Mouse (Mus musculus) skeletal muscle tissue, adult 2 months (tissue): ENCODE measurements at regions not wholly inside any gene's neighbourhood (a gene's known extent, or its start where the extent isn't known, plus 50 kb on each side); places are given as distances from the start of the nearest gene placed in this dataset.

Experiments used
- DNase-seq: peaks from one replicate; pipeline ENCODE4 v3.0.0-alpha.2; 2012; ENCODE audit warnings: low read depth, low spot score

DNA sequence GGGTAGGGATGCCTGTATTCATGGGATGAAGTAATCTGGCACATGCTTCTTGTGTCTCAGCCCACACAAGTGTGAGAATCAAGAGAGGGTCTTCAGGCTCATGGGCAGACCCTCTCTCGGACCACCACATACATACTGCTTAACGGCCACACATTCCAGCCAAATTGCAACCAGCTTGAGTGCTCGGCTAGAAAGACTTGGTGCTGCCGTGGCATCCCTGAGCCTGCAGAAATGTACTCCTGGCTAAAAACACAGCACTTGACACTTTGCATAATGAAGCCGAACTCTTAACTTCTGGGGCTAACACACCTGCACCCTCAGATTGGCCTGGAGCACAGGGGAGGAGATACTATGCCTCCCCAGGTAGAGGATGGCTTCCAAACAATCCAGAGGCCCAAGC lies 461.6 kb upstream of the 3110018I06Rik start:
- DNase-seq, result no peak

GRCm38 (mm10) chr12:107027842-107028549 lies 460.4 kb upstream of the 3110018I06Rik start:
- DNase-seq, result no peak

GRCm38 (mm10) chr12:107028985-107029384 lies 459.4 kb upstream of the 3110018I06Rik start:
- DNase-seq, result no peak

DNA sequence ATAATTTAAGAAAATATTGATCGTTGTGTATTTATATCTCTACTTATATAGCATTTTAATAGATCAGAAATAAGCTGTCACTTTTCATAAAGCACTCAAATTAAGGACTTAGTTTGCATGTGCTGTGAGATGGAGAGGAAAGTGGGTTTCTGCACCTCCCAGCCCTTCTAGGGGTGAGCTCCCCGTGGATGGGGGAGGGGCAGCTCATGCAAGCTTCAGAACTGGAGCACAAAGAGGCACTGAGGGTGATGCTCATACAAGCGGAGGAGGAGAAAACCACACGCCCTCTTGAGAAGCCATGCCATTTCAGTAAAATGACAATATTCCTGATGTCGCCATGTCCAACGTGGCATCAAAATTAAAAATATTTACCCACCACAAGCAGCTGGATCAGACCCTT lies 452.1 kb upstream of the 3110018I06Rik start:
- no peak for DNase-seq

DNA sequence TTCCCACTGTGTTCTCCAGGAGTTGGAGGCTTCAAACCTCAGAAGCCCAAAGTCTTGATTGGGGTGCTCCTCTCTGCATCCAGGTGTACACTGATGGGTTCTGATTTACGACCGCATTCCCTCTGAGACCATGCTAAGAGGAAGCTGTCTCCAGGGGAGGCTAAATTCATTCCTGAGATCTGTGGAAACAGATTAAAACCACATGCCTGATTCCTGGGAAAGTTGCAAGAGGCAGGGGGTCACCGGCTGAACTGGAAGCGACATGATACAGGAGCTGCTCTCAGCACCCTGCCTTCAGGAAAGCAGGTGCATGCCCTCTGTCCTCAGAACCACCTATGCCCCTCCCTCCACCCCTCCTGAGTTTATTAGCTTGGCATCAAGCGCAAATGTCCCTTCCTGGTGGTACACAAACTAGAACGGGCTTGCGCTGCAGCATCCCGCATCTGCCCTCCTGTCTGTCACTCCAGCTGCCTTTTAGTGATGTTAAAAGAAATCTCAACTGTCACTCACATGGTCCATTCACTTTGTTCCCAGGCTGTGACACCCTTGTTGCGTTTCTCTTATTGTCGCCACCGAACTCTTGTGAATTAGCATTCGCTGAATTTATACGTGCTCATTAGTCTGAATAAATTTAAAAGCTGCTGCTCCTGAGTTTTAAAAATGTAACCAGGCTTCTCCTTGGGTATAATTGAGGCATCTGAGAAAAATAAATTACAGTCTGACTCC lies 446.3 kb upstream of the 3110018I06Rik start:
- DNase-seq, result no peak

DNA sequence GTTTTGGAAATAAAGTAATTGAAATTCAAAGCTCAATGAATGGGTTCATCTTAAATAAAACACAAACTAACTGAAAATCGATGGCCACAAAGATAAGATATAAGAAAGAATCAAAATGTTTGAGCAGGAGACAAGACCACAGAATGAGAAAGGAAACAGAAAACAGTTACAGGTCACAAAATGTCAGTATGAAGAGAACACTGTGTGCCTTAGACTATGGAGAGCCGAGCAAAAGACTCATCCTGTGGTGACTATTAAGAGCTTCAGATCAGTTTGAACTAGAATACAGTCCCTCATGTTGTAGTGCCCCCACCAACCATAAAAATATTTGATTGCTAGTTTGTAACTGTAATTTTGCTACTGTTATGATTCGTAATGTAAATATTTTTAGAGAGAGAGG lies 441.9 kb upstream of the 3110018I06Rik start:
- DNase-seq, result no peak

DNA sequence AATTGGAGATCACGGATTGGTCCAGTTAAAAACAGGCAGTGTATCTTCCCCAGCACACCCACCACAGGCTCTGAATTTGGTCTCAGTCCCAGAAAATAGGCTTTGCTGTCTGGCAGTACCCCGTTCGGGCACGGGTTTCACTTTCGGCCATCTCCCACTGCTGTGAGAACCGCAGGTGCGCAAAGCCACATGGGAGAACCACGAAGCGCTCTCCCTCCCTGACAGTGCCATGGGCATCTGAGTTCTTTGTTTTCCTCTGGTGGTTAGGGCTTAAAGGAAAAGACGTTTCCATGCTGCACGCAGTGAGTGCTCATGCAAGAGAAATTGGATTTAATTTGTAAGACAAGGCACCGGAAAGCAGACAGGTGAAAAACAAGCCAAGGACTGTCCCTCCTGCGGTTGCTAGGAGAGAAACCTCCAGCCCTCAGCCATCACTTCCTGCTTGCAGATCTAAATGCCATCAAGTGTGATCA lies 441.3 kb upstream of the 3110018I06Rik start:
- DNase-seq, result no peak

DNA sequence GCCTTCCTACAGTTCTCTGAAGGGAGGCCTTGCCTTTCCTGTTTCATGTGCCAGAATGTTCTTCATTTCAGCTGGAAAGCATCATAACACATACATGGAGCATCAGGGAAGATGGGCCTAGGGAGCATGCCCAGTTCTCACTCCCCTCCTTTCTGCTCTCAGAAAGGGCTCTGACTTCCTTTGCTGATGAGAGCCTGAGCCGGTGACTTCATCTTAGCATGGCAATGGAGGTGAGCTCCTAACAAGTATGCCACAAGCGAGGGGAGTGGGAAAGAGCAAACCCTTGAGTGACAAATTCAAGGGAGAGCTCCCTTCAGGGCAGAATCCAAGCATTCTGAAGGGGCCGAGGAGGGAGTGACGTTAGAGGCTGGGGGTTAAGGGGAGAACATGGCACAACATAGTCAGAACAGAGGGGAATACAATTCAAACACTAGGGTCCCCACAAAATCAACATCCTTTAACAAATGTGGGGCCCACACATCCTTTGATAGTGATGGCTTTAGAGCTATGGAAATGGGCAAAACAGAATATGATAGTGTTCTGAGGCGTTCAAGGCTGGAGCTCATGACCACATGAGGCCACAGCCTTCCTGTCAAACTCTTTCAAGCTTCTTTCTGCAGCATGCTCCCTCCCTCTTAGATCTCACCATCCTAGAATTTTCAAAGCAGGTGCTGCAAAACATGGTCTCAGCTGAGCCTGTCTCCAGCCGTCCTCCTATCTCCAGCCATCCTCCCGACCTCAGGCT lies 437.4 kb upstream of the 3110018I06Rik start:
- no peak for DNase-seq

GRCm38 (mm10) chr12:107052136-107052535 lies 436.3 kb upstream of the 3110018I06Rik start:
- DNase-seq, result no peak

- no peak for DNase-seq
Observed at GRCm38 (mm10) chr12:107056553-107056952, 431.9 kb upstream of the 3110018I06Rik start.

- no peak for DNase-seq
Observed at GRCm38 (mm10) chr12:107060514-107060913, 427.9 kb upstream of the 3110018I06Rik start.

DNA sequence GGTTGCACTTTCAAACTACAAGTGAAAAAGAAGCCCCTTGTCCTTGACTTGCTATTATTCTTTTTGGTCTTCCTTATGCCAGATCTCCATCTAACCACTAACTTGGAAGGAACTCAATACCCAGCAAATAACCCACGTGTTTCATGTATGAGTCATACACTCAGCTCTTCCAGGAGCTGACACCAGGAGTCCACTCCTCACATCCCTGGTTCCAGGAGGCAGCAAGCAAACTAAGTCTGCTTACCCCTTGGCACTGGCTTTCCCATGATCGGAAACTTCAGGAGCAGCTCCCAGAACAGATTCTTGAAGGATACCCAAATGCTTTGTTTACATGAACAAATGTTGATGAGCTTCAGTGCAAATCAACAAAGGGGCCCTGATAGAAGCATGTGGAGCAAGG lies 421.1 kb upstream of the 3110018I06Rik start:
- no peak for DNase-seq

DNA sequence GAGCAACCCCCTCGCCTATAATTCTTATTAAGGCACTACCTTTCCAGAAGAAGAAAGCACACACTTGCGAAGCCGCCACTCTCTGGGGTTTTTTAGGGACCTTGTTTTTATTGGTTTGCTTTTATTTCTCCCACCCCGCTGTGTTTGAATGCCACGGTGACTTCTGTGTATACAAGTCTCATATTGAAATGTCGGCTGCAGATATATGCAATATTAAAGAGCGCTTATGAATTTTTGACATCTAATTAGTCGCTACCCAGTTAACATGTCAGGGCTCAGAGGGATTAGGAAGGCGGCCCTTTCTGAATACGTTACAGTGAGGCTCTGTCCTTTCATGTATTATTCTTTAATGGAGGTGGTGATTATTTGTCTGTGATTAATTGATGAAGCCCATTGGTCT lies 405.9 kb upstream of the 3110018I06Rik start:
- DNase-seq, result no peak

- no peak for DNase-seq
Observed at GRCm38 (mm10) chr12:107085058-107085905, 403.1 kb upstream of the 3110018I06Rik start.

DNA sequence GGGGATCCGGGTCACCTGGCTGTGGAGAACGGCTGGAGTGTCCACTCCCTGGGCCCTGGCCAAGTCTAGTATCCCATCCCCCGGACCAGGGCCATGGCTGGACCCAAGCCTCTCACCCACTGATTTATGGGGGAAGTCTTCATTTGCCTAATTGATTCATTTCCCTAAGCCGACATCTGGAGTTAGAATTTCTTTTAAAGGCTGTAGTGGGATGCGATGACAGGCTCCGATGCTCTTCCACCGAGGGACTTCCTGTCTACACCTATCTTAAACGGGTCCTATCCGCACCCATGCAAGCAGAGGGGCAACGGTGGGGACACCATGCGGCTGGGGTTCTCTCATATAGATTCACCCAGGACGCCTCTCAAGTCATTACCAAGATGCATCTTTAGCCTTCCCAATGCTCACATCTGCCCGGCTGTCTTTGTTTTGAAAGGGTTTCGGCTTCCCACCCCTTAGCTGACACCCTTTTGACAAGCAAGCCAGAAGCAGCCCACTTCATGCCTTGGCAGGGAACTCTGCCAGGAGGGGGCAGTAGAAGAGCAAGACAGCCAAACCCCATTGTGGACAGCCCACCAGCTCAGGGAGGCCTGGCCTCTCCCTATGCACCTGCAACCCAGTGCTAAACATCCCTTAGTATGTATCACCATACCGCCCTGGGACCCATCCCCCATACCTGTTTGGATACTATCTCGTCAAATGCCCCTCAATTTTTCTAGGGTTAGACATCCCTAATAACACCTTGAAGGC lies 402.4 kb upstream of the 3110018I06Rik start:
- no peak for DNase-seq

DNA sequence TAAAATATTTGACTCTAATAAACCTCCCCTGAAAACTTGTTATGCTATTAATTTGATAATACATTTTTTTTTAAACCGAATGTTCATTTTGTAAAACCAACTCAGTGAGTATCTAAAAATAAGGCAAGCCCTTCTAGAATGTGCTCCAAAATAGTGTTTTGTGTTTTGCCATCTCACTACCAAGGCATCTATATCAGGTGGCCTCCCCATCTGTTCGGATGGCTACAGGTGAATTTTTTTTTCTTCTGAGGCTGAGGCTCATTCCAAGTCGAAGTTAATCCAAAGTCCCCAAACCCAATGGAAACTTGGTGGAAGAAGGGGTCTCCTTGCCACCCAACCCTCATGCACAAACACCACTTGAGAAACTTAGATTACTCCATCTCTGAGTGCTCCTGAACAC lies 396.3 kb upstream of the 3110018I06Rik start:
- DNase-seq, result no peak

DNA sequence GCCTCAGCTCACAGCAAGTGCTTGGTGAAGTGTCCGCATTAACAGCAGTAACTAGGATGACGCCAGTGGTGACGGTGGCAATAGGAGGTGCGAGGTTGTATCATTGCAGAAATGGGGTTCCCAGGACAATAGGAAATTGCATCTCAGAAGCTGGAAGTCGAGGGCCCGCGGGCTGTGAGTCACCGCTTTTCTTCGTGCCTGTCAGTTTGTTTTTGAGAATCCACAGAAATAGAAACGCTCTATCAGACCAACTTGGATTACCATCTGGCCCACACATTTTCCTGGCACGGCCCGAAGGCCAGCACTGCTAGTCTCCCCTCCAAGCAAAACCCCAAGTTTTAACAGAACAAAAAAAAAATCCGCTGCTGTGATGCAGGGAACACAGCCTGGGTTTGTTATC lies 395.1 kb upstream of the 3110018I06Rik start:
- no peak for DNase-seq

DNA sequence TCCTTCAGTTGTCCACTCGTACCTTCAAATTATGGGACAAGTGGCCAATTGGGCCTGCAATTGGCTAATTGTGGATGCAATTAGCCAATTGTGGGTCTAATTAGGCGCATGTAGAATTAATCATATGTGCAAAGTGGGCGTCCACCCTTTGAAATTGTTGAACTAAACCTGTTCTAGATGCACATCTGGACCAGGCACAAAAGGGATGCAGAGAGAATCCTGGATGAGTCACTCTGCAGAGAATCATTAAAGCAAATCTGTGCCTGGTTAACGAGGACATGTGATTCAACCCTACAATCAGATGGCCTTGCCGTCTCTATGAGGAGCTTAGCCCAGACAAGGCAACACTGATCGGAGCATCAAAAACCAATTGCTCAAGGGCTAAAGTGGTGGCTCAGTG lies 393.0 kb upstream of the 3110018I06Rik start:
- no peak for DNase-seq

DNA sequence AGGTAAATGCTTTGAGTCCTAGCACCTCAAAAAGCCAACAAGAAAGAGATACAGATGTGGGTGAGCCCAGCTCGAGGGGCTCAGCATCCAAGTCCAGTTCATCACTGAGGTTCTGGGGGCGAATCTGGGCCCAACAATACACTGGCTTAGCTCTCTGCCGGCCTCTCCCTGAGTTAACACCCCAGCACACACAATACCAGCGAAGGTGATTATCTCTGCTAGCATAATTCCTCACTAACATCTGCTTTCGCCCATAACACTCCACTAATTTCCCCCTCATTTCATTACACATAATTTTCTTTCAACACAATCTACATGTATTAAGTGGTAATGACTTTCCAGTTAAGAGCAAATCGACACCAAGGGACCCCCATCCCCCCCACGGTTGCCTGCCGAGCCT lies 383.9 kb upstream of the 3110018I06Rik start:
- no peak for DNase-seq

DNA sequence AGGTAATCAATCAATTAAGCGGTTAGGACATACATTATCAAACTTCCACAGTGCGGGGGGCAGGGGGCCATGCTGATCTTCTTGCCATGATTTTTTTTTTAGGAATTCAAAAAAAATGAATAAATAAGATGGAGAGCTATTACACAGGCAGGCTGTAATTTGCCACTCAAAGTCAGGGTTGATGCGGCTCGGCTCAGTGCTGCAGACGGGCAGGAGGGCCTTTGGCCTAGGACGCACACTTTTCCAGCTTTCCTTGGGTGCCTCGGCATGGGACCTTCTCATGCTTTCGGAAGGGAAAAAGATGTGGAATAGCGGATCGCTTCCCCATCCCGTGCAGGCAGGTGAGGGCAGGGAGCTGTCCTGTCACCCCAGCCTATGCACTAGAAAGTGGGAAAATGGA lies 383.4 kb upstream of the 3110018I06Rik start:
- no peak for DNase-seq
